Mouse (Mus musculus): ENCODE results near the gene Gpatch4.

DNA sequence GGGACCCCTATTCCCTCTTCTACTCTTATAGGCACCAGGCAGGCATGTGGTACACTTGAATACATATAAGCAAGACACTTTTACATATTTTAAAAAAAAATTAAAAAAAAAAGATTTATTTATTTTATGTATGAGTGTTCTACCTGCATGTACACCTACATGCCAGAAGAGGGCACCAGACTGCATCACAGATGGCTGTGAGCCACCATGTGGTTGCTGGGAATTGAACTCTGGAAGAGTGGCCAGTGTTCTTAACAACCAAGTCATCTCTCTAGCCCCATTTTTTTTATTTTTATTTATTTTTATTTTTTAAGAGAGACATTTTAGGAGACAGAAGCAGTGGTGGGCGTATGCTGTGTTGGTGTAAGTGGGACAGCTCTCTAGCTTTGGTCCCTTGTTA is 44.8 kb downstream of the Gpatch4 start:
- TF ChIP-seq POLR2A (IDR thresholded peaks at IDR 0.05; ENCODE audit: insufficient read depth, low read length) (no peak), EP300 (IDR thresholded peaks at IDR 0.05; ENCODE audit: insufficient read depth, low read depth, low read length) (no peak)

Data from ES-Bruce4 (cell line).